Mouse (Mus musculus) gastrocnemius, postnatal 4 days (tissue): ENCODE data around the gene Cacna1d. TPM values are rescaled to one million over a fixed set of nuclear protein-coding genes. Genes with fewer than 3 reads are reported as not detected.
A peak's percentile ranks its signal among the peaks of the same experiment; 100 is the strongest.

Experiments
- DNase-seq, 2 experiments: peaks; one replicate each; pipeline ENCODE4 v3.0.0; 2021 to 2022; ENCODE audit warnings: low spot score in 2 of 2, mixed read lengths in 2 of 2
- total RNA-seq, 2 experiments: library from RNA; stranded (reverse); gene quantifications; 2 replicates each; pipeline ENCODE4 v1.2.3; 2021

Gene Cacna1d
- total RNA-seq, 2 experiments from 2014 or later, result 2.5 TPM

GRCm38 (mm10) chr14:30218114-30218513 is 273.1 kb downstream of the Cacna1d start:
- DNase-seq, result peak in 1 of 2 experiments; percentile 53

GRCm38 (mm10) chr14:30217124-30217523 is 274.1 kb downstream of the Cacna1d start:
- DNase-seq, result no peak

- DNase-seq, result no peak
These were observed 283.1 kb downstream of the Cacna1d start for GRCm38 (mm10) chr14:30208156-30208555.

GRCm38 (mm10) chr14:30205821-30206220 is 285.4 kb downstream of the Cacna1d start:
- DNase-seq, result no peak

GRCm38 (mm10) chr14:30204526-30204925 is 286.7 kb downstream of the Cacna1d start:
- DNase-seq, result no peak

- DNase-seq, result no peak
These were observed 290.9 kb downstream of the Cacna1d start for GRCm38 (mm10) chr14:30200310-30200709.

GRCm38 (mm10) chr14:30198882-30199281 is 292.4 kb downstream of the Cacna1d start:
- DNase-seq, result no peak

- no peak for DNase-seq
These were observed 293.1 kb downstream of the Cacna1d start for GRCm38 (mm10) chr14:30198116-30198515.

GRCm38 (mm10) chr14:30196959-30197358 is 294.3 kb downstream of the Cacna1d start:
- no peak for DNase-seq

GRCm38 (mm10) chr14:30196235-30196634 is 295.0 kb downstream of the Cacna1d start:
- DNase-seq, result no peak

- DNase-seq, result no peak
These were observed 300.8 kb downstream of the Cacna1d start for GRCm38 (mm10) chr14:30190308-30190971.

- no peak for DNase-seq
These were observed 305.5 kb downstream of the Cacna1d start for GRCm38 (mm10) chr14:30185616-30186274.

- DNase-seq, result no peak
These were observed 306.7 kb downstream of the Cacna1d start for GRCm38 (mm10) chr14:30184445-30185152.

- DNase-seq, result no peak
These were observed 307.2 kb downstream of the Cacna1d start for GRCm38 (mm10) chr14:30184013-30184412.

GRCm38 (mm10) chr14:30182624-30183524 is 308.4 kb downstream of the Cacna1d start:
- DNase-seq, result no peak

- DNase-seq, result no peak
These were observed 312.9 kb downstream of the Cacna1d start for GRCm38 (mm10) chr14:30178306-30178705.

GRCm38 (mm10) chr14:30177850-30178249 is 313.4 kb downstream of the Cacna1d start:
- peak in 1 of 2 experiments; percentile 25 for DNase-seq

GRCm38 (mm10) chr14:30175362-30175761 is 315.9 kb downstream of the Cacna1d start:
- DNase-seq, result no peak

- DNase-seq, result no peak
These were observed 318.2 kb downstream of the Cacna1d start for GRCm38 (mm10) chr14:30172821-30173755.

- no peak for DNase-seq
These were observed 319.7 kb downstream of the Cacna1d start for GRCm38 (mm10) chr14:30171593-30171992.
